Mouse (Mus musculus) intestine, postnatal 0 days (tissue): Measurements from ENCODE around the gene Syn2. TPM values are rescaled to one million over a fixed set of nuclear protein-coding genes. Genes with fewer than 3 reads are reported as not detected.
A peak's percentile ranks its signal among the peaks of the same experiment; 100 is the strongest.

ENCODE experiments used
- ATAC-seq: fragments of 200-750 bp; cut with Nextera tagmentation; 2 replicates; pipeline ENCODE4 v1.8.0; 2017; ENCODE audit warnings: mild to moderate bottlenecking, moderate TSS enrichment, moderate library complexity
- H3K27ac ChIP-seq: fragments of 300-500 bp; sonication (generic); 2 replicates; pipeline ENCODE4 v1.5.1; 2014; ENCODE audit warnings: mild to moderate bottlenecking, low read depth, low read length, moderate library complexity
- H3K27me3 ChIP-seq: fragments of 300-500 bp; sonication (generic); replicated peaks from 2 replicates; pipeline ENCODE4 v1.6.1; 2014; ENCODE audit warnings: low read length, mixed read lengths; ENCODE audit not compliant: control insufficient read depth, insufficient read depth
- H3K36me3 ChIP-seq: fragments of 300-500 bp; sonication (generic); 2 replicates; pipeline ENCODE4 v1.6.1; 2014; ENCODE audit warnings: mild to moderate bottlenecking, moderate library complexity; ENCODE audit not compliant: control insufficient read depth, insufficient read depth
- H3K4me1 ChIP-seq: fragments of 300-500 bp; sonication (generic); replicated peaks from 2 replicates; pipeline ENCODE4 v1.6.1; 2014; ENCODE audit warnings: antibody characterized with exemption, low read length, mixed read lengths; ENCODE audit not compliant: control insufficient read depth, insufficient read depth
- H3K4me2 ChIP-seq: fragments of 300-500 bp; sonication (generic); replicated peaks from 2 replicates; pipeline ENCODE4 v1.6.1; 2014; ENCODE audit warnings: low read depth, mild to moderate bottlenecking, moderate library complexity
- H3K4me3 ChIP-seq: fragments of 300-500 bp; sonication (generic); 2 replicates; pipeline ENCODE4 v1.5.1; 2014; ENCODE audit warnings: low read depth, low read length
- H3K9ac ChIP-seq: fragments of 300-500 bp; sonication (generic); 2 replicates; pipeline ENCODE4 v1.6.1; 2014; ENCODE audit warnings: mild to moderate bottlenecking, low read depth, low read length
- H3K9me3 ChIP-seq: fragments of 300-500 bp; sonication (generic); 2 replicates; pipeline ENCODE4 v1.6.1; 2016; ENCODE audit warnings: mixed run types; ENCODE audit not compliant: control insufficient read depth
- CTCF ChIP-seq: sonication (generic); IDR thresholded peaks from 2 replicates; pipeline ENCODE4 v1.5.1; 2016; ENCODE audit warnings: low read depth, mild to moderate bottlenecking, control low read depth, antibody characterized with exemption, moderate library complexity
- WGBS: fragments of 180-500 bp; shearing (Covaris S2); extraction: QIAGEN DNeasy Blood & Tissue Kit; methylation state at CpG from one replicate; pipeline ENCODE4 v1.1.7; 2014; 5-methylcytosine and 5-hydroxymethylcytosine counted together
- polyA plus RNA-seq: library from polyadenylated mRNA; unstranded; fragments of >200 nt; fragmentation: Nextera tagmentation; extraction: Ambion mirVana; gene quantifications from 2 replicates; pipeline ENCODE4 v1.2.1, GENCODE M21; 2015

The Syn2 gene
- polyA plus RNA-seq, 1 experiment from 2014 or later, result 4.7 TPM

DNA sequence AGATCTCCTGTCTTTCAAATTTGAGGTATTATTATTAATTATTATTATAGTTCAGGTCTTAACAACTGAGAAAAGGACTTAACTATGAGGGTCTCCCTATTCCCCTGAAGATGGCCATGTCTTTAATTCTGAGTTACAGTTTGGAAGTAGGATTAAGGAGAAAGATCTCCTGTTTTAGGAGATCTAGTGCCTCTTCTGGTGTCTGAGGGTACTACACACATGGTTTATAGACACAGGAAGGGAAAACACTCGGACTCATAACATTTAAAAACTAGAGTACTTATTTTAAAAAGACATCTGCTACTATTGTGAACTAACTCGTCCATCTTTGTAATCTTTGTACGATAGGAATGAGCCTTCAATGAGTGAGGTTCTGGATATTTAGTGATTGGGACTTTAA is 68.3 kb downstream of the Syn2 start:
- no peak overlapping the region for H3K27ac ChIP-seq
- no peak overlapping the region for H3K4me3 ChIP-seq
- no peaks in the 10 kb centered on the region for H3K4me1 ChIP-seq
- H3K9ac ChIP-seq, result no peak overlapping the region
- H3K4me2 ChIP-seq, result no peak overlapping the region
- no peaks in the 10 kb centered on the region for H3K27me3 ChIP-seq
- peak; percentile 38; the same call in 1 of the 2 replicates for TF ChIP-seq CTCF
- no peaks in the 10 kb centered on the region for H3K36me3 ChIP-seq
- 69% methylated on average over 3 of the region's 3 CpGs for WGBS
- ATAC-seq, result no peak
- H3K9me3 ChIP-seq, result no peaks in the 10 kb centered on the region

DNA sequence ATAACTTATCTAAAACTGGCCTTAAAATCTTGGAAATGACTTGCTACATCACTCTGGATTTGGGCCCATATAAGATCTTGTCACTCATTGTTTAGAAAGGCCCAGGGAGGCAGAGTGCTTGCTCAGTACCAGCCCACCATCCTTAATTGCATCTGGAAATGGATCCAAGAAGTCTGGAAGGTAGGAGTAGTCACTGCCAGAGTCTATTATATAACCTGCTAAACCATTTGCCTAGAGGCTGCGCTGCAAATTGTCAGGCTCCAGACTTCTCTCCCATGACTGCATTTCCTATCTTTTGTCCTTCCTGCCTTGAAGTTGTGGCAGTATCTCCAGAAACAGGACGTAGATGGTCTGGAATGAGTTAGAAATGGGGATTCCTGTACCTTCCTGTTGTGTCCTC is 75.5 kb downstream of the Syn2 start:
- Histone ChIP-seq H3K27me3 (no peaks in the 10 kb centered on the region), H3K4me2 (no peak overlapping the region), H3K36me3 (no peaks in the 10 kb centered on the region), H3K4me1 (no peaks in the 10 kb centered on the region), H3K9me3 (no peaks in the 10 kb centered on the region), H3K4me3 (no peak overlapping the region), H3K9ac (no peak overlapping the region), H3K27ac (no peak overlapping the region)
- TF ChIP-seq CTCF, result no peak
- 66% methylated on average over 2 of the region's 2 CpGs for WGBS
- ATAC-seq, result no peak

- Histone ChIP-seq H3K4me1 (no peaks in the 10 kb centered on the region), H3K36me3 (no peaks in the 10 kb centered on the region), H3K4me2 (no peak overlapping the region), H3K27me3 (no peaks in the 10 kb centered on the region), H3K9ac (no peak overlapping the region), H3K4me3 (no peak overlapping the region), H3K27ac (no peak overlapping the region), H3K9me3 (no peaks in the 10 kb centered on the region)
- ATAC-seq, result no peak
- no peak for TF ChIP-seq CTCF
- WGBS, result 75% methylated on average over 3 of the region's 3 CpGs
Measured at GRCm38 (mm10) chr6:115210820-115211219, 76.1 kb downstream of the Syn2 start.

DNA sequence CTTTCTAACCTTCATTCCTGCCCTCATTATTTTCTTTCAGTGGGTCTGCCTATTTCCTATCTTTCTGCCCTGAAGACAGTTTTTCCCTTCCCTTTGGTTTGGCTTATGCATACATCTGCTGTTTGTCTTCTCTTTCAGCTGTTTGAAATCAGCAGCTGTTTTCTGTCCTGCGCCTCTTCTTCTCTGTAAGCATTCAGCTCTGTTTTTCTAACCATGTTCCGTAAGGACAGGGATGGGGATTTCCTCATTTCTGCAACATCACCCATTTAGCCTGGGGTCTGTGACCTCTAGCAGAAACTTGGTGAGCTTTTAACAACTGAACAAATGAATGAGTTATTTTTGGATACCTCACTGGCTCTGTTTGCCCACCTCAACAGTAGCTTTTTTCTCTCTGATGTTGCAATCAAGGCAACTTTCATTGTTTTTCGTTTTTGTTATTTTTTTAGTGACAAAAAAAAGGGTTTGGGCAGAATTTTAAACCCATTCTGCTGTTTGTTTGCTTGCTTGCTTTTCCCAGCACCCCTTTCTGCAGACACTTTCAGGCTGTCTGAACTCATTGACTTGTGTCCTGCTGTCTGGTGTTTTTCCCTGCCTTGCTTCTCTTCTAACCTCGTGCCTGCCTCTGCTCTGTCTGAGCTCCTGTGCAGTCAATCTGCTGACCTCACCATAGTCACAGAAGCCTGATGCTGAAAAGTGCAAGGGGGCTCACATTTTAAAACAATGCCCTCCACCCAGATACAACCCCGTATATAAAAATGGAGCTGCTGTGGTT is 77.6 kb downstream of the Syn2 start:
- H3K4me3 ChIP-seq, result no peak overlapping the region
- no peaks in the 10 kb centered on the region for H3K27me3 ChIP-seq
- no peak overlapping the region for H3K4me2 ChIP-seq
- no peaks in the 10 kb centered on the region for H3K9me3 ChIP-seq
- ATAC-seq, result no peak
- 47% methylated on average over 5 of the region's 5 CpGs for WGBS
- H3K27ac ChIP-seq, result no peak overlapping the region
- no peak for TF ChIP-seq CTCF
- no peaks in the 10 kb centered on the region for H3K4me1 ChIP-seq
- H3K36me3 ChIP-seq, result no peaks in the 10 kb centered on the region
- no peak overlapping the region for H3K9ac ChIP-seq

- Histone ChIP-seq H3K4me1 (no peaks in the 10 kb centered on the region), H3K9ac (no peak overlapping the region), H3K27me3 (no peaks in the 10 kb centered on the region), H3K9me3 (no peaks in the 10 kb centered on the region), H3K27ac (no peak overlapping the region), H3K36me3 (no peaks in the 10 kb centered on the region), H3K4me2 (no peak overlapping the region), H3K4me3 (no peak overlapping the region)
- WGBS, result 56% methylated on average over 5 of the region's 5 CpGs
- no peak for TF ChIP-seq CTCF
- ATAC-seq, result no peak
Measured at GRCm38 (mm10) chr6:115213129-115213528, 78.4 kb downstream of the Syn2 start.

DNA sequence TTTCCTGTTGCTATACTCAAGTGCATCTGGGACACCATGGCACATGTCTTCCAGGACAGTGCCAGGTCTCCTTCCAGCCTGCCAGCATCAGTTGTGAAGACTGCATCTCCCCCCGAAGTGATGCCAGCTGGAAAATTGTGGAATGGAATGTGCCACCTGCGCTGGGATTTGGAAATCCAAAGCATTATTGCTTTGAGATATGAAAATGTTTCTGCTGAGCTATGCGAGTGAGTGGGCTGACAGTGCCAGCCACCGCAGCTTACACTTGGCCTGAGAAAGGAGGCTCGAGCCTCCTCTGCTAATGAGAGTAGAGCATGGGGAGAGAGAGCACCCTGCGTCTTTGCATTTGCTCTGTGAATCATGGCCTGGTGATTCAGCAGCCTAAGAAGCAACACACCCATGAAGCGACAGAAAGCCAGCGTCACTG is 86.5 kb downstream of the Syn2 start:
- Histone ChIP-seq H3K27ac (no peak overlapping the region), H3K27me3 (no peaks in the 10 kb centered on the region), H3K9ac (no peak overlapping the region), H3K4me1 (no peaks in the 10 kb centered on the region), H3K9me3 (no peaks in the 10 kb centered on the region), H3K4me2 (no peak overlapping the region), H3K4me3 (no peak overlapping the region), H3K36me3 (no peaks in the 10 kb centered on the region)
- WGBS, result 89% methylated on average over 8 of the region's 8 CpGs
- ATAC-seq, result no peak
- no peak for TF ChIP-seq CTCF

DNA sequence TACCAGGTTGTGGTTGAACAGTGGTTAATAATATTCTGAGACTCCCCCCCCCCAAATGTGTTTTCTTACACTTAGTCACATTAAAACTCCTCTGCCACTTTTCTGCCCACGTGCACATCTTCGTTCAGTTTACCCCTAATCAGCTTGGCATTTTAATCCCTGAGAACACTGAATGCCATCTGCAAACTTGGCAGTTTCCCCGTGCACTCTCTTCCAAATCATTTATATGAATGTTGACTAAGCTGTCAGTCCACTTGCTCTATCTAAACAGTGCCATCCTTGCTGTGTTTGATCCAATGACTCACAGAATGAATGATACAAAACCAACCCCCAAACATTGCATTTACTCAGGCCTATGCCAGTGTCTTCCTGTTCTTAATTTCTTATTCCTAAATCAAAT is 90.8 kb downstream of the Syn2 start:
- no peak for TF ChIP-seq CTCF
- H3K4me1 ChIP-seq, result no peaks in the 10 kb centered on the region
- no peak overlapping the region for H3K4me2 ChIP-seq
- H3K27me3 ChIP-seq, result no peaks in the 10 kb centered on the region
- no peaks in the 10 kb centered on the region for H3K9me3 ChIP-seq
- H3K9ac ChIP-seq, result no peak overlapping the region
- no peak for ATAC-seq
- H3K27ac ChIP-seq, result no peak overlapping the region
- no peaks in the 10 kb centered on the region for H3K36me3 ChIP-seq
- no peak overlapping the region for H3K4me3 ChIP-seq
- WGBS, result 42% methylated on average over 3 of the region's 3 CpGs
